Mouse (Mus musculus) midbrain, embryonic 15.5 days (tissue): ENCODE measurements around the gene Ablim1. TPM values are rescaled to one million over a fixed set of nuclear protein-coding genes. Genes with fewer than 3 reads are reported as not detected.
A peak's percentile ranks its signal among the peaks of the same experiment; 100 is the strongest.

Experiments
- ATAC-seq: fragments of 200-750 bp; cut with Nextera tagmentation; replicated peaks from 2 replicates; pipeline ENCODE4 v1.8.0; 2017; ENCODE audit warnings: moderate TSS enrichment
- H3K27ac ChIP-seq: fragments of 300-500 bp; sonication (generic); 2 replicates; pipeline ENCODE4 v1.5.1; 2015; ENCODE audit warnings: mild to moderate bottlenecking, inconsistent platforms
- H3K27me3 ChIP-seq: fragments of 300-500 bp; sonication (generic); replicated peaks from 2 replicates; pipeline ENCODE4 v1.6.1; 2015; ENCODE audit warnings: inconsistent platforms
- H3K36me3 ChIP-seq: fragments of 300-500 bp; sonication (generic); replicated peaks from 2 replicates; pipeline ENCODE4 v1.6.1; 2015; ENCODE audit warnings: inconsistent platforms
- H3K4me1 ChIP-seq: fragments of 300-500 bp; sonication (generic); 2 replicates; pipeline ENCODE4 v1.6.1; 2015; ENCODE audit warnings: inconsistent platforms
- H3K4me2 ChIP-seq: fragments of 300-500 bp; sonication (generic); 2 replicates; pipeline ENCODE4 v1.6.1; 2015; ENCODE audit warnings: inconsistent platforms, mild to moderate bottlenecking, moderate library complexity
- H3K4me3 ChIP-seq: fragments of 300-500 bp; sonication (generic); 2 replicates; pipeline ENCODE4 v1.5.1; 2015; ENCODE audit warnings: mild to moderate bottlenecking, inconsistent platforms
- H3K9ac ChIP-seq: fragments of 300-500 bp; sonication (generic); 2 replicates; pipeline ENCODE4 v1.6.1; 2015; ENCODE audit warnings: mild to moderate bottlenecking, inconsistent platforms
- H3K9me3 ChIP-seq: fragments of 300-500 bp; sonication (generic); 2 replicates; pipeline ENCODE4 v1.6.1; 2016; ENCODE audit warnings: inconsistent platforms
- WGBS: fragments of 180-500 bp; shearing (Covaris S2); methylation state at CpG from one replicate; pipeline ENCODE4 v1.1.7; 2015; ENCODE audit warnings: mixed read lengths; 5-methylcytosine and 5-hydroxymethylcytosine counted together
- polyA plus RNA-seq: library from polyadenylated mRNA; unstranded; fragments of >200 nt; fragmentation: Nextera tagmentation; extraction: Ambion mirVana; gene quantifications from 2 replicates; pipeline ENCODE4 v1.2.1, GENCODE M21; 2015

The Ablim1 gene
- polyA plus RNA-seq, 1 experiment from 2014 or later: 64.5 TPM

DNA sequence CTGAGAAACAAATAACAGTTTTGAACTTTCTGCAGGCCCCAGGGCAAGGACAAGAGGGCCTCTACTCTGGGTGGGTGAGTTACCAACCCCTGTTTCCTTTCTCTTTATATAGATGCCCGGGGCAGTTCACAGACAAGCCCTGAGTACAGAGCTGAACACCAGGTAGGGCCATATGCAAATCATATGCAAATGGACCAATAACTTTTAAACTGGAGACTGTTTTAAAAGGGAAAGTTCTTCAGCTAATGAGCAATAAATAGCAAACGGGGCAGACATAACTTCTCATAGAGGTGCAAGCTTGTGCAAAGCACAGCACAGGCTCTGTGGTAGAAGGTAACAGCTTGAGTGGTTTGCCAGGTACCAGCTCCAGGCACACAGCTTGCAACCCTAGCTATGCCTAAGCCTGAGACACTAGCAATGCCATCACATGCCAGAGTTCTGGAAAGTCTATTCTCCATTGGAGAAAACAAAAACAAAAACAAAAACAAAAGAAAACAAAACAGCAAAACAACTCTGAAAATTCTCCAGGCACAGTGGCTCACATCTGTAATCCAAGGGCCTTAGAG is 225.8 kb downstream of the Ablim1 start:
- H3K9ac ChIP-seq: no peak overlapping the region
- H3K4me1 ChIP-seq: no peaks in the 10 kb centered on the region
- H3K27ac ChIP-seq: no peak overlapping the region
- no peaks in the 10 kb centered on the region for H3K27me3 ChIP-seq
- no peak for ATAC-seq
- 85% methylated on average over 2 of the region's 2 CpGs for WGBS
- H3K4me2 ChIP-seq: no peak overlapping the region
- H3K4me3 ChIP-seq: no peak overlapping the region
- no peaks in the 10 kb centered on the region for H3K36me3 ChIP-seq
- no peaks in the 10 kb centered on the region for H3K9me3 ChIP-seq

DNA sequence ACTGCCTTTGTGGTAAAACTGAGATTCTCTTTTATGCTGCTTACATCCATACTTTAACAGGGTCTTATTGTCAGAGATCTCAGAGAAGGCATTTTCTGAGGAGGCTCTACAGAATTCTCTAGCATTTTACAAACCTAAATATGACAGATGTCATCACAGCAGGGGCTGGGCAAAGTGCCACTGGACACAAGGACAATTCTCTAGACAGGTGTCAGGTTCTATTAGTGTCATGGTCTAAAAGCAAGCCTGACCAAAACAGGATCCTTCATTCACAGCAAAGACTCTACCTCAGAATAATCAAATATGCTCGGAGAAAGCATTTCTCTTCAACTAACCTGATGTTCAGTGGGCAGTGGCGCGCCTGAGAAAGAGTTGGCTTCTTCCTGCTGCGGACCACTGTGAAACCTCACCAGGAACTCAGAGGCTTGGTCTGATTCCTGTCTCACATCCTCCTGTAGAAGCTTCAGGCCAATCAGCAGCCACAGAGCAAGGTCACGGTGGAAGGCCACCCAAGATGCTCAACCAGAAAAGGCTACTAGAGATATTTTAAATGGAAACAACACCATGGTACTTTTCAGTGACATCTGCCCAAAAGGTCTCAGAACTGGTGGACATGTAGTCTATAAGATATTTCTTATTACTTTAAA is 230.1 kb downstream of the Ablim1 start:
- no peak for ATAC-seq
- H3K4me3 ChIP-seq: no peak overlapping the region
- no peak overlapping the region for H3K27ac ChIP-seq
- 85% methylated on average over 5 of the region's 5 CpGs for WGBS
- H3K27me3 ChIP-seq: no peaks in the 10 kb centered on the region
- H3K4me2 ChIP-seq: no peak overlapping the region
- no peak overlapping the region for H3K9ac ChIP-seq
- no peaks in the 10 kb centered on the region for H3K9me3 ChIP-seq
- no peaks in the 10 kb centered on the region for H3K4me1 ChIP-seq
- H3K36me3 ChIP-seq: no peaks in the 10 kb centered on the region

DNA sequence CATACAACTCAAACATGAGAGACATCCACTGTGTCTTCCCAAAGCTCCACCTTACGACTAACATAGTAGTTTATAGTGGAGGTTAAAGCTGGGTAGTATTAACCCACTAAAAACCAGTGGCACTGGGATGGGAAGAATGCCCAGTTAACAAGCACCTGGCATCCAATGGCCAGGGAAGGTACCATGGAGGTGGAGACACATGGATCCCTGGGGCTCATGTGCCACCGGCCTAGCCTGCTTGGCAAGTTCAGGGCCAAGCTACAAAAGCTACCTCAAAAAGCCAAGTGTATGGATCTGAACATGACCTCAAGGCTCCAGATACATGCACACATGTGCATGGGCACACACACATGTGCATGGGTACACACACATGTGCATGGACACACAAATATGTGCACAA is 230.8 kb downstream of the Ablim1 start:
- no peak for ATAC-seq
- 95% methylated on average over 2 of the region's 2 CpGs for WGBS
- Histone ChIP-seq H3K27ac (no peak overlapping the region), H3K4me1 (peaks cover 5% of the 10 kb centered on the region), H3K36me3 (no peaks in the 10 kb centered on the region), H3K9ac (no peak overlapping the region), H3K4me3 (no peak overlapping the region), H3K9me3 (no peaks in the 10 kb centered on the region), H3K27me3 (no peaks in the 10 kb centered on the region), H3K4me2 (no peak overlapping the region)

DNA sequence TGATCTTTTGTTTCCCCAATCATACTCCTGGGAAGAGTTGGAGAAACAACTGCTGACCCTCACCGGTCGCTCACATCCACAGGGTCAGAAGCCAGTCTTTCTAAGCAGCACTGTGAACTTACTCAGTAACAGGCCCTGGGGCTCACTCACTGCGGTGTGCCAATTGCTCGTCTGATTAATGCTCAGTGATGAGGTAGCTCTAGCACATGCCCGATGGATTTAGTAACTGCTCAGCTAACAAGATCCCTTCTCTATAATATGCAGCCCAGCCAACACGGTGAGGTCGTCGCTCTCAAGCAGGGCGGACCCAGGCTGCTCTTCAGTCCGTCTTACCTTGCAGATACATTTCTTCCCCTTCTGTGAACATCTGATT is 231.6 kb downstream of the Ablim1 start:
- 74% methylated on average over 10 of the region's 10 CpGs for WGBS
- Histone ChIP-seq H3K9me3 (no peaks in the 10 kb centered on the region), H3K9ac (no peak overlapping the region), H3K4me1 (peaks cover 12% of the 10 kb centered on the region), H3K27me3 (no peaks in the 10 kb centered on the region), H3K27ac (no peak overlapping the region), H3K36me3 (no peaks in the 10 kb centered on the region), H3K4me2 (no peak overlapping the region), H3K4me3 (no peak overlapping the region)
- ATAC-seq: no peak

DNA sequence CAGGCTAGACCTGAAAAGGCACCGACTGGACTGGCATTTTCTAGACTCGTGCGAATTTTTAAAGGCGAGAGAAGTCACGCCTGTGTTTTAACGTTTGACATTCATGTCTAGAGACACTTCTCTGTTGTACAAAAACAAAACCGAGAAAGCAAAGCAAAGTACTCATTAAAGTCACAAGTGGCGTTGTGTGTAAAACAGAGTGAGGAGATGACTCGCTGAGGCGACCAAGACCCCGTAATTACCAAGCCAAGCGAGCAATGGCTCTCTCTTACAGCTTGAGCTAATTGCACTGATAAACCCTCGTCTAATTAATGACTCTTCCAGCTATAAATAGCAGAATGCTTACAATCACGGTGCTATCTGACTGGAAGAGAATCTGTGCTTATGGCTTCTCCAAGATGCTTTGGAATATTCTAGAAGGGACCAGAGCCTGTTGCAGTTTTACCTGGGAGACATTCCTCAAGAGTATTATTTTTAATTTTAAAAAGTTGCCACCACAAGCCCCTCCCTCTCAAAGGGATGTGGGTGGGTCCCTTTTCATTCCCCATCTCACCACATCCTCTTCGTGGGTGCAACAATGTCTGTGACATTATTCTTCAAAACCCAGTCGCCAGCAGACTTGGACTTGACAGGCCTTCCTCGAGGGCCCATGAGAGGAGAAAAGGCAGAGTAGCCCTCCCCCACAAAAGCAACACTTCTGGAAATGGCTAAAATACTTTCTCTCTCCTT is 232.1 kb downstream of the Ablim1 start:
- no peak overlapping the region for H3K9ac ChIP-seq
- WGBS: 71% methylated on average over 17 of the region's 17 CpGs
- no peak for ATAC-seq

DNA sequence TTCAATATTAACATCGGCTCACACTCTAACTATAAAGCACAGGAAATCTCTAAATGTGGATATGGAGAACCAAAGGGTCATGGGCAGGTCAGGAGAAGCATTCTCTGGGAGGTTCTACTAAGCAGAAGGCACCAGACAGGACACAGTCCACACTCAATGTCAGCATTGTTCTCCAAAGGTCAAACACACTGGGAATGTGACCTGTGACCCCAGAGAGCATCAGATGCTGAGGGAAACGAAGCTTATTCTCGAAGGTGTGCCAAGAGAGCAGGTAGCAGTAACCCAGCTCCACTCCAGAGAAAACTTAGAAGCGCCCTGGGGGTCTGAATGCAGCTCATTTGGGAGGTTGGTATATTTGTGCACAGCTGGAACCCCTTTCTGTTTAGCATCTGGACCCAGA is 233.2 kb downstream of the Ablim1 start:
- Histone ChIP-seq H3K4me2 (no peak overlapping the region), H3K9me3 (no peaks in the 10 kb centered on the region), H3K36me3 (no peaks in the 10 kb centered on the region), H3K27ac (no peak overlapping the region), H3K4me3 (no peak overlapping the region), H3K4me1 (peaks cover 24% of the 10 kb centered on the region), H3K9ac (no peak overlapping the region), H3K27me3 (no peaks in the 10 kb centered on the region)
- WGBS: 68% methylated on average over 4 of the region's 4 CpGs
- ATAC-seq: no peak

More for the DNA sequence above, 232.1 kb downstream of the Ablim1 start:
- Histone ChIP-seq H3K4me3 (no peak overlapping the region), H3K27me3 (no peaks in the 10 kb centered on the region), H3K27ac (no peak overlapping the region), H3K9me3 (no peaks in the 10 kb centered on the region), H3K4me1 (peaks cover 17% of the 10 kb centered on the region), H3K36me3 (no peaks in the 10 kb centered on the region), H3K4me2 (no peak overlapping the region)

DNA sequence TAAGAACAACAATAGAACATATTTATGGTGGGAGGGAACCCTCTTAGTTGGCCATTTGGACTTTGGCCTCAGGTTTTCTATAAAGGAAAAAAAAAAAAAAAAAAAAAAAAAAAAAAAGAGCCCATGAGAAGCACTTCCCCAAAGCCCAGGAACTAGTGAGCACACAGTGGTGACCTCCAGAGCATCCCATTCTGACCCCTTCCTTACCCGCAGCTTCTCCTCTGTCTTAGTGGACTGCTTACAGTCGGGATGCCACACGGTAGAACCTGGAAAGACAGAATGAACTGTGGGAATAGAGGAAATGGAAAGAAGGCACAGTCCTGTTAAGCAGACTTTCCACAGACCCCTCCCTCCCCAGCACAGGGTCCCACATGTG is 235.1 kb downstream of the Ablim1 start:
- Histone ChIP-seq H3K27me3 (no peaks in the 10 kb centered on the region), H3K4me3 (no peak overlapping the region), H3K4me2 (no peak overlapping the region), H3K36me3 (no peaks in the 10 kb centered on the region), H3K27ac (no peak overlapping the region), H3K9me3 (no peaks in the 10 kb centered on the region), H3K4me1 (peaks cover 25% of the 10 kb centered on the region), H3K9ac (no peak overlapping the region)
- no peak for ATAC-seq
- 92% methylated on average over 3 of the region's 3 CpGs for WGBS

DNA sequence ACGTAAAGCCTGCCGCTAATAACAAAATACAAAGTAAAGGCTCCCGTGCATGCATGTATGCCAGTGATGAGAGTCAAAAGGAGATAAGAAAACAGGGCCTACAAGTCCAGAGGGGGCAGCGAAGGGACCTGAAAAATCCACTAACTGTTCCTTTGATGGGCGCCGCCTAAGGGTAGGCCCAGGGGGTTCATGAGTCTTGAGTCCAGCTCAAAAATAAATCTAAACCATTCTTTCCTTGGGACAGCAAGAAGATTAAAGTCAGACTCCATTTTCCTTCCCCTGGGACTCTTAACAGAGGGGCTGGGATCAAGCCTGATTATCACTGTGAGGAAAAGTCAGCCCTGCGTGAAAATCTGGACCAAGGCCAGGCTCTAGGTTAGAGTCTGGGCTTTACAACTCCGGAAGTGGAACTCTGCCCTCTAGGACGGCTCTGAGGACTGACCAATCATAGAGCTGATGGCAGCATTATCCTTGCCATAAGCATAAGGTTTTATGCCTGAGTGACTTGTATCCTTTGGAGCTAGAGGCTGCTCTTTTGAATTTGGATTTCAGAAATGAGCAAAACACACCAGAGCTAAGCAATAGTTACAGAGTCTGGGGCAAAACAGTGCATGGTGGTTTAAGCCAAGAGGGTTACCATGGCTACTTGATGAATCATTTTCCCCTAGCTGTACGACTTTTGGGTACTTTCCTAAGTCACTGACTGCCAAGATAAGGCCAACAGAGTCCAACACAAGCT is 235.7 kb downstream of the Ablim1 start:
- no peaks in the 10 kb centered on the region for H3K36me3 ChIP-seq
- no peaks in the 10 kb centered on the region for H3K9me3 ChIP-seq
- ATAC-seq: no peak
- peak overlapping the region; percentile 76 for H3K27ac ChIP-seq
- no peaks in the 10 kb centered on the region for H3K27me3 ChIP-seq
- WGBS: 31% methylated on average over 10 of the region's 10 CpGs
- no peak overlapping the region for H3K4me3 ChIP-seq
- H3K4me1 ChIP-seq: peaks cover 25% of the 10 kb centered on the region
- H3K9ac ChIP-seq: no peak overlapping the region
- H3K4me2 ChIP-seq: no peak overlapping the region

DNA sequence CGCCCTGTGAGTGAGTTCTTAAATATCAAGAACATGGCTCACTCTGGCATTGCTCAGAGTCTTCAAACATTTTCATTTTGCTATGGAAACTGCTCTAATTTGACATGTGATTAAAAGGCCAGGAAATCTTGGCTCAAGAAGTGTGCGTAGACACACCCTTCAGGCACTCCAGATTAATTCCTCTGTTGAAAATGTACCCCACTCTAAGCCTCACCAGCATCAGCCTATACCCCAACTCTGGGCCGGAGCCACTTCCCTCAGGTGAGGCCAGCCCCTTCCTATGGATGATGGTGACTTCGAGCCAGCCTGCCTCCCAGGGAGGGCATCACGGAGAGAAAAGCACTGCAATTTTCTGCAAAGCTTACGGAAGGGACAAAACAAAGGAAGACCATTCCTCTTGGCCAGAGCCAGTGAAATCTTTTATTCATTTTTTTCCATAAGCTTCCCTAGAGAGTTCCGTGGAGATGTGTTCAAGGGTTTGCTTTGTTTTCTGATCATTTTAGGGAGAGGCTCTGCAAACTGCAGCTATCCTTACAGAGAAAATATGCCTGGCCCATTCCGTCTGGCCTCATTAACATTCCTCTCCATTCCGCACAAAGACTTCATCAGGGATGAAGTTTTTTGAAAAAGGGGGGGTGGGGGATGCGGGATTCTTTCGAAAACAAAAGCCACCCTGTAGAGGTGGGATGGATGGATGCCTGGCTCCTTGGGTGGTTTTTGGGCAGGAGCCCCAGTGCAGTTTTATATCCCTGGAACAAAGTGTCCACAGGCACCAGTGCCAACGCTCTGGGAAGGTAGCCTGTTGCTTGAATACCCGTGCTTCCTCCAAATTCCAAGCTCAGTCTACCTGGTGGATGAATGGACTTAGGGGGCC is 236.7 kb downstream of the Ablim1 start:
- H3K36me3 ChIP-seq: no peaks in the 10 kb centered on the region
- peak; percentile 50 for ATAC-seq
- no peak overlapping the region; the same call in 1 of the 2 replicates for H3K4me2 ChIP-seq
- no peaks in the 10 kb centered on the region for H3K27me3 ChIP-seq
- peaks cover 25% of the 10 kb centered on the region for H3K4me1 ChIP-seq
- no peak overlapping the region for H3K4me3 ChIP-seq
- H3K27ac ChIP-seq: peak overlapping the region; percentile 76
- no peaks in the 10 kb centered on the region for H3K9me3 ChIP-seq
- no peak overlapping the region for H3K9ac ChIP-seq
- 16% methylated on average over 13 of the region's 13 CpGs for WGBS

DNA sequence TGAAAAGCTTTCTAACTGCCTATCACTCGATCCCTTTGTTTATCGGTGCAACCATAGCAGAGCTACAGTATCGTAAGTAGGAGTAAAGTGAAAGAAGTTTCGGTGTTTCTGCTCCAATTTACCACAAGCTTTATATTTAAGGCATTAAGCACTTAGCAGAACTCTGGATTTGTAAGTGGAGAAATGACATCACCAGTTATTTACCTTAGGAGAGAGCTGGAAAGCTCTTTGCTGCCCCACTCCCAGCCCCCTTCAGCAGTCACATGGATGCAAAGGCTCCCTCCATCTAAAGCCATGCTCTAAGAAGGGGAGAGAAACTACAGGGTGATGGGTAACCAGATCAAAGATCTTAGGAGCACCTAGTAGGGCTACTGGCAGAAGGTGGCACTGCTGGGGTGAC is 241.3 kb downstream of the Ablim1 start:
- 90% methylated on average over 4 of the region's 4 CpGs for WGBS
- no peak for ATAC-seq
- Histone ChIP-seq H3K4me2 (no peak overlapping the region), H3K36me3 (no peaks in the 10 kb centered on the region), H3K27ac (no peak overlapping the region), H3K9me3 (no peaks in the 10 kb centered on the region), H3K27me3 (no peaks in the 10 kb centered on the region), H3K4me1 (peaks cover 16% of the 10 kb centered on the region), H3K9ac (no peak overlapping the region), H3K4me3 (no peak overlapping the region)

DNA sequence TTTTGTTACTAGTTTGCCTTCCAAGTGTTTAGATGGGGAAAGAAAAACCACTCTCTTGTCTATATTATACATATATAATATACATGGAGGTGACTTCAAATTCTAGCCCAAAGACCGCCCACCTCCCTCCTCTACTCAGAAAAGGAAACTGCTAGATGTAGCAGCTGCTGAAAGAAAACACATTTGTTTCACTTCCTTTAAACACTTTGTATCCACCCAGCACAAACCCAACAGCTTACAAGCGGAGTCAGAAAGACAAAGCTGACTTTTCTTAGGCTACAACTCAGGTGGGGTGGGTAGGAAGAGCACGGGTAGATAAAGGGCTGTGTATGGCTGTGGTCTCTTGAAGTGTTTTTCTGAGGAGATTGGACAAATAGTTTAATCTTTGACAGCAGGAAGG is 242.0 kb downstream of the Ablim1 start:
- Histone ChIP-seq H3K4me2 (no peak overlapping the region), H3K36me3 (no peaks in the 10 kb centered on the region), H3K4me1 (peaks cover 9% of the 10 kb centered on the region), H3K9me3 (no peaks in the 10 kb centered on the region), H3K4me3 (no peak overlapping the region), H3K27me3 (no peaks in the 10 kb centered on the region), H3K27ac (no peak overlapping the region), H3K9ac (no peak overlapping the region)
- 83% methylated on average over 3 of the region's 3 CpGs for WGBS
- no peak for ATAC-seq
